Mouse (Mus musculus): Measurements from ENCODE around the gene Shisal1. TPM values are rescaled to one million over a fixed set of nuclear protein-coding genes. Genes with fewer than 3 reads are reported as not detected.

The Shisal1 gene
- 2.3 and 2.7 TPM in 2 replicates for polyA plus RNA-seq (2014; fragmentation: Nextera tagmentation; extraction: Ambion mirVana)

GRCm38 (mm10) chr15:84446997-84447396, at the start of gene Shisal1:
Gene Shisal1 (minus strand): TSS chr15:84447097.
- Histone ChIP-seq H3K4me3 (ENCODE audit: low read depth, low read length) (peak within 1 kb of the TSS; percentile 43), H3K4me2 (replicated peaks; ENCODE audit: low read depth, low read length) (peak within 1 kb of the TSS; percentile 95), H3K27ac (ENCODE audit: low read length) (no peak within 1 kb of the TSS), H3K27me3 (ENCODE audit: control insufficient read depth, insufficient read depth, low read length) (peaks cover 11% of the 10 kb centered on the region), H3K4me1 (ENCODE audit: control insufficient read depth, insufficient read depth, low read length) (peaks cover 10% of the 10 kb centered on the region; the same call in 1 of the 2 replicates), H3K9ac (replicated peaks; ENCODE audit: low read depth, low read length) (peak within 1 kb of the TSS; percentile 46), H3K9me3 (ENCODE audit: control insufficient read depth, low read depth, low read length) (no peaks in the 10 kb centered on the region), H3K36me3 (ENCODE audit: control insufficient read depth, insufficient read depth, low read length) (no peaks in the 10 kb centered on the region)
- no peak for ATAC-seq (ENCODE audit: insufficient number of reproducible peaks, insufficient read depth, low FRiP score, low read depth)
- 13% methylated on average over 9 of the region's 9 CpGs for WGBS

- no peak for ATAC-seq (ENCODE audit: insufficient number of reproducible peaks, insufficient read depth, low FRiP score, low read depth)
- no peak overlapping the region for H3K4me2 ChIP-seq (replicated peaks; ENCODE audit: low read depth, low read length)
- H3K9me3 ChIP-seq (ENCODE audit: control insufficient read depth, low read depth, low read length): no peaks in the 10 kb centered on the region
- no peak overlapping the region for H3K27ac ChIP-seq (ENCODE audit: low read length)
- H3K4me1 ChIP-seq (ENCODE audit: control insufficient read depth, insufficient read depth, low read length): no peaks in the 10 kb centered on the region
- H3K4me3 ChIP-seq (ENCODE audit: low read depth, low read length): no peak overlapping the region
- no peaks in the 10 kb centered on the region for H3K27me3 ChIP-seq (ENCODE audit: control insufficient read depth, insufficient read depth, low read length)
- 62% methylated on average over 7 of the region's 7 CpGs for WGBS
- H3K9ac ChIP-seq (replicated peaks; ENCODE audit: low read depth, low read length): no peak overlapping the region
- no peaks in the 10 kb centered on the region for H3K36me3 ChIP-seq (ENCODE audit: control insufficient read depth, insufficient read depth, low read length)
Observed at GRCm38 (mm10) chr15:84490486-84490885, 43.6 kb upstream of the Shisal1 start.

GRCm38 (mm10) chr15:84484255-84484654, 37.4 kb upstream of the Shisal1 start:
- 57% methylated on average over 4 of the region's 4 CpGs for WGBS
- no peak for ATAC-seq (ENCODE audit: insufficient number of reproducible peaks, insufficient read depth, low FRiP score, low read depth)
- Histone ChIP-seq H3K9me3 (ENCODE audit: control insufficient read depth, low read depth, low read length) (no peaks in the 10 kb centered on the region), H3K27ac (ENCODE audit: low read length) (no peak overlapping the region), H3K4me1 (ENCODE audit: control insufficient read depth, insufficient read depth, low read length) (peaks cover 7% of the 10 kb centered on the region; the same call in 1 of the 2 replicates), H3K36me3 (ENCODE audit: control insufficient read depth, insufficient read depth, low read length) (no peaks in the 10 kb centered on the region), H3K9ac (replicated peaks; ENCODE audit: low read depth, low read length) (no peak overlapping the region), H3K27me3 (ENCODE audit: control insufficient read depth, insufficient read depth, low read length) (no peaks in the 10 kb centered on the region), H3K4me3 (ENCODE audit: low read depth, low read length) (no peak overlapping the region), H3K4me2 (replicated peaks; ENCODE audit: low read depth, low read length) (no peak overlapping the region)

GRCm38 (mm10) chr15:84483622-84484021, 36.7 kb upstream of the Shisal1 start:
- peak; percentile 50; the same call in 1 of the 2 replicates for ATAC-seq (ENCODE audit: insufficient number of reproducible peaks, insufficient read depth, low FRiP score, low read depth)
- no peak overlapping the region for H3K27ac ChIP-seq (ENCODE audit: low read length)

GRCm38 (mm10) chr15:84481259-84481877, 34.5 kb upstream of the Shisal1 start:
- H3K27ac ChIP-seq (ENCODE audit: low read length): no peak overlapping the region
- WGBS: 54% methylated on average over 13 of the region's 13 CpGs
- no peaks in the 10 kb centered on the region for H3K9me3 ChIP-seq (ENCODE audit: control insufficient read depth, low read depth, low read length)
- ATAC-seq (ENCODE audit: insufficient number of reproducible peaks, insufficient read depth, low FRiP score, low read depth): no peak
- no peak overlapping the region for H3K9ac ChIP-seq (replicated peaks; ENCODE audit: low read depth, low read length)
- peaks cover 7% of the 10 kb centered on the region; the same call in 1 of the 2 replicates for H3K4me1 ChIP-seq (ENCODE audit: control insufficient read depth, insufficient read depth, low read length)
- no peaks in the 10 kb centered on the region for H3K36me3 ChIP-seq (ENCODE audit: control insufficient read depth, insufficient read depth, low read length)
- no peak overlapping the region for H3K4me2 ChIP-seq (replicated peaks; ENCODE audit: low read depth, low read length)
- H3K4me3 ChIP-seq (ENCODE audit: low read depth, low read length): no peak overlapping the region
- no peaks in the 10 kb centered on the region for H3K27me3 ChIP-seq (ENCODE audit: control insufficient read depth, insufficient read depth, low read length)

More at GRCm38 (mm10) chr15:84483622-84484021, 36.7 kb upstream of the Shisal1 start:
- H3K4me3 ChIP-seq (ENCODE audit: low read depth, low read length): no peak overlapping the region
- H3K9me3 ChIP-seq (ENCODE audit: control insufficient read depth, low read depth, low read length): no peaks in the 10 kb centered on the region
- no peak overlapping the region for H3K9ac ChIP-seq (replicated peaks; ENCODE audit: low read depth, low read length)
- H3K4me1 ChIP-seq (ENCODE audit: control insufficient read depth, insufficient read depth, low read length): peaks cover 7% of the 10 kb centered on the region; the same call in 1 of the 2 replicates
- 66% methylated on average over 5 of the region's 5 CpGs for WGBS
- H3K27me3 ChIP-seq (ENCODE audit: control insufficient read depth, insufficient read depth, low read length): no peaks in the 10 kb centered on the region
- no peak overlapping the region for H3K4me2 ChIP-seq (replicated peaks; ENCODE audit: low read depth, low read length)
- H3K36me3 ChIP-seq (ENCODE audit: control insufficient read depth, insufficient read depth, low read length): no peaks in the 10 kb centered on the region

- 36% methylated on average over 8 of the region's 8 CpGs for WGBS
- Histone ChIP-seq H3K9ac (replicated peaks; ENCODE audit: low read depth, low read length) (no peak overlapping the region), H3K4me1 (ENCODE audit: control insufficient read depth, insufficient read depth, low read length) (peaks cover 4% of the 10 kb centered on the region; the same call in 1 of the 2 replicates), H3K9me3 (ENCODE audit: control insufficient read depth, low read depth, low read length) (no peaks in the 10 kb centered on the region), H3K27me3 (ENCODE audit: control insufficient read depth, insufficient read depth, low read length) (no peaks in the 10 kb centered on the region), H3K4me2 (replicated peaks; ENCODE audit: low read depth, low read length) (no peak overlapping the region), H3K36me3 (ENCODE audit: control insufficient read depth, insufficient read depth, low read length) (no peaks in the 10 kb centered on the region), H3K4me3 (ENCODE audit: low read depth, low read length) (no peak overlapping the region), H3K27ac (ENCODE audit: low read length) (no peak overlapping the region)
- no peak for ATAC-seq (ENCODE audit: insufficient number of reproducible peaks, insufficient read depth, low FRiP score, low read depth)
Observed at GRCm38 (mm10) chr15:84469391-84469790, 22.5 kb upstream of the Shisal1 start.

- H3K4me1 ChIP-seq (ENCODE audit: control insufficient read depth, insufficient read depth, low read length): peaks cover 4% of the 10 kb centered on the region; the same call in 1 of the 2 replicates
- no peak overlapping the region; the same call in 1 of the 2 replicates for H3K27ac ChIP-seq (ENCODE audit: low read length)
- WGBS: 64% methylated on average over 5 of the region's 5 CpGs
- no peak overlapping the region for H3K4me3 ChIP-seq (ENCODE audit: low read depth, low read length)
- H3K4me2 ChIP-seq (replicated peaks; ENCODE audit: low read depth, low read length): no peak overlapping the region
- no peak for ATAC-seq (ENCODE audit: insufficient number of reproducible peaks, insufficient read depth, low FRiP score, low read depth)
- H3K27me3 ChIP-seq (ENCODE audit: control insufficient read depth, insufficient read depth, low read length): no peaks in the 10 kb centered on the region
- H3K9me3 ChIP-seq (ENCODE audit: control insufficient read depth, low read depth, low read length): no peaks in the 10 kb centered on the region
- H3K36me3 ChIP-seq (ENCODE audit: control insufficient read depth, insufficient read depth, low read length): no peaks in the 10 kb centered on the region
- H3K9ac ChIP-seq (replicated peaks; ENCODE audit: low read depth, low read length): no peak overlapping the region
Observed at GRCm38 (mm10) chr15:84467761-84468160, 20.9 kb upstream of the Shisal1 start.

GRCm38 (mm10) chr15:84466458-84467267, 19.8 kb upstream of the Shisal1 start:
- whole genome bisulfite sequencing: 41% methylated on average over 13 of the region's 13 CpGs
- H3K27ac ChIP-seq (ENCODE audit: low read length): peak overlapping the region; percentile 40; the same call in 1 of the 2 replicates
- ATAC-seq (ENCODE audit: insufficient number of reproducible peaks, insufficient read depth, low FRiP score, low read depth): peak; percentile 23; the same call in 1 of the 2 replicates
- no peak overlapping the region for H3K4me2 ChIP-seq (replicated peaks; ENCODE audit: low read depth, low read length)
- no peaks in the 10 kb centered on the region for H3K36me3 ChIP-seq (ENCODE audit: control insufficient read depth, insufficient read depth, low read length)
- H3K4me3 ChIP-seq (ENCODE audit: low read depth, low read length): no peak overlapping the region
- H3K27me3 ChIP-seq (ENCODE audit: control insufficient read depth, insufficient read depth, low read length): no peaks in the 10 kb centered on the region
- no peaks in the 10 kb centered on the region for H3K9me3 ChIP-seq (ENCODE audit: control insufficient read depth, low read depth, low read length)
- H3K4me1 ChIP-seq (ENCODE audit: control insufficient read depth, insufficient read depth, low read length): peaks cover 4% of the 10 kb centered on the region; the same call in 1 of the 2 replicates
- H3K9ac ChIP-seq (replicated peaks; ENCODE audit: low read depth, low read length): no peak overlapping the region

Measured in stomach, embryonic 14.5 days (tissue).